Mouse (Mus musculus) forebrain, embryonic 13.5 days (tissue): ENCODE results near the gene C530008M17Rik. TPM values are rescaled to one million over a fixed set of nuclear protein-coding genes. Genes with fewer than 3 reads are reported as not detected.

Source experiments
- ATAC-seq: fragments of 200-750 bp; cut with Nextera tagmentation; 2 replicates; pipeline ENCODE4 v1.8.0; 2017
- H3K27ac ChIP-seq: fragments of 300-500 bp; sonication (generic); 2 replicates; pipeline ENCODE4 v1.5.1; 2015; ENCODE audit warnings: inconsistent platforms, mild to moderate bottlenecking, moderate library complexity
- H3K27me3 ChIP-seq: fragments of 300-500 bp; sonication (generic); 2 replicates; pipeline ENCODE4 v1.6.1; 2015; ENCODE audit warnings: mild to moderate bottlenecking, inconsistent platforms
- H3K36me3 ChIP-seq: fragments of 300-500 bp; sonication (generic); 2 replicates; pipeline ENCODE4 v1.6.1; 2015; ENCODE audit warnings: mild to moderate bottlenecking, inconsistent platforms; ENCODE audit not compliant: poor library complexity, severe bottlenecking
- H3K4me1 ChIP-seq: fragments of 300-500 bp; sonication (generic); 2 replicates; pipeline ENCODE4 v1.6.1; 2015; ENCODE audit warnings: inconsistent platforms
- H3K4me2 ChIP-seq: fragments of 300-500 bp; sonication (generic); 2 replicates; pipeline ENCODE4 v1.6.1; 2015; ENCODE audit warnings: inconsistent platforms, mild to moderate bottlenecking, moderate library complexity
- H3K4me3 ChIP-seq: fragments of 300-500 bp; sonication (generic); 2 replicates; pipeline ENCODE4 v1.5.1; 2015; ENCODE audit warnings: mild to moderate bottlenecking, inconsistent platforms
- H3K9ac ChIP-seq: fragments of 300-500 bp; sonication (generic); 2 replicates; pipeline ENCODE4 v1.6.1; 2015; ENCODE audit warnings: mild to moderate bottlenecking, inconsistent platforms
- H3K9me3 ChIP-seq: fragments of 300-500 bp; sonication (generic); replicated peaks from 2 replicates; pipeline ENCODE4 v1.6.1; 2016; ENCODE audit warnings: inconsistent platforms
- WGBS: fragments of 180-500 bp; shearing (Covaris S2); methylation state at CpG from one replicate; pipeline ENCODE4 v1.1.7; 2015; 5-methylcytosine and 5-hydroxymethylcytosine counted together
- polyA plus RNA-seq: library from polyadenylated mRNA; unstranded; fragments of >200 nt; fragmentation: Nextera tagmentation; extraction: Ambion mirVana; gene quantifications from 2 replicates; pipeline ENCODE4 v1.2.1, GENCODE M21; 2015

The C530008M17Rik gene
- 68.9 and 77.4 TPM in 2 replicates for polyA plus RNA-seq

GRCm38 (mm10) chr5:76656212-76656611 is at the start of gene C530008M17Rik:
Gene C530008M17Rik (plus strand): TSS chr5:76656512.
- 87% methylated on average over 2 of the region's 2 CpGs for WGBS
- peak within 1 kb of the TSS; percentile 93 for H3K4me3 ChIP-seq
- no peaks in the 10 kb centered on the region for H3K27me3 ChIP-seq
- H3K9me3 ChIP-seq = no peaks in the 10 kb centered on the region
- H3K9ac ChIP-seq = peak within 1 kb of the TSS; percentile 100
- H3K4me1 ChIP-seq = peaks cover 29% of the 10 kb centered on the region
- H3K27ac ChIP-seq = peak within 1 kb of the TSS; percentile 97
- no peak for ATAC-seq
- no peaks in the 10 kb centered on the region for H3K36me3 ChIP-seq
- H3K4me2 ChIP-seq = peak within 1 kb of the TSS; percentile 78

GRCm38 (mm10) chr5:76609702-76610370 is 46.5 kb upstream of the C530008M17Rik start:
- no peaks in the 10 kb centered on the region for H3K27me3 ChIP-seq
- H3K4me3 ChIP-seq = no peak overlapping the region
- ATAC-seq = no peak
- H3K36me3 ChIP-seq = peaks cover 90% of the 10 kb centered on the region
- WGBS = 94% methylated on average over 8 of the region's 8 CpGs
- no peak overlapping the region for H3K9ac ChIP-seq
- H3K4me1 ChIP-seq = no peaks in the 10 kb centered on the region
- H3K9me3 ChIP-seq = 0 out of 2 replicates have a peak, but pooled peaks cover 2% of the 10 kb centered on the region
- H3K4me2 ChIP-seq = no peak overlapping the region
- no peak overlapping the region for H3K27ac ChIP-seq

GRCm38 (mm10) chr5:76612867-76613499 is 43.3 kb upstream of the C530008M17Rik start:
- ATAC-seq = no peak
- no peak overlapping the region for H3K9ac ChIP-seq
- no peak overlapping the region for H3K4me2 ChIP-seq
- no peaks in the 10 kb centered on the region for H3K4me1 ChIP-seq
- 91% methylated on average over 6 of the region's 6 CpGs for WGBS
- no peak overlapping the region for H3K27ac ChIP-seq
- H3K27me3 ChIP-seq = no peaks in the 10 kb centered on the region
- H3K9me3 ChIP-seq = 0 out of 2 replicates have a peak, but pooled peaks cover 2% of the 10 kb centered on the region
- H3K36me3 ChIP-seq = peaks cover 84% of the 10 kb centered on the region
- H3K4me3 ChIP-seq = no peak overlapping the region

- Histone ChIP-seq H3K36me3 (peaks cover 88% of the 10 kb centered on the region), H3K4me2 (no peak overlapping the region), H3K4me1 (no peaks in the 10 kb centered on the region), H3K4me3 (no peak overlapping the region), H3K27ac (no peak overlapping the region), H3K27me3 (no peaks in the 10 kb centered on the region), H3K9me3 (0 out of 2 replicates have a peak, but pooled peaks cover 2% of the 10 kb centered on the region), H3K9ac (no peak overlapping the region)
- 93% methylated on average over 8 of the region's 8 CpGs for WGBS
- ATAC-seq = no peak
Measured at GRCm38 (mm10) chr5:76615276-76615675, 41.0 kb upstream of the C530008M17Rik start.

GRCm38 (mm10) chr5:76616196-76616747 is 40.0 kb upstream of the C530008M17Rik start:
- Histone ChIP-seq H3K27me3 (no peaks in the 10 kb centered on the region), H3K9me3 (0 out of 2 replicates have a peak, but pooled peaks cover 2% of the 10 kb centered on the region), H3K9ac (no peak overlapping the region), H3K4me3 (no peak overlapping the region), H3K4me2 (no peak overlapping the region), H3K4me1 (no peaks in the 10 kb centered on the region), H3K27ac (no peak overlapping the region), H3K36me3 (peaks cover 84% of the 10 kb centered on the region)
- WGBS = 81% methylated on average over 2 of the region's 2 CpGs
- no peak for ATAC-seq

- peaks cover 80% of the 10 kb centered on the region for H3K36me3 ChIP-seq
- WGBS = 92% methylated on average over 7 of the region's 7 CpGs
Measured at GRCm38 (mm10) chr5:76618750-76619149, 37.6 kb upstream of the C530008M17Rik start.

GRCm38 (mm10) chr5:76623759-76624158 is 32.6 kb upstream of the C530008M17Rik start:
- H3K9me3 ChIP-seq = no peaks in the 10 kb centered on the region
- ATAC-seq = no peak
- no peak overlapping the region for H3K9ac ChIP-seq
- no peak overlapping the region for H3K4me3 ChIP-seq
- no peak overlapping the region for H3K4me2 ChIP-seq
- WGBS = 97% methylated on average over 9 of the region's 9 CpGs
- peaks cover 62% of the 10 kb centered on the region for H3K36me3 ChIP-seq
- H3K27ac ChIP-seq = no peak overlapping the region
- H3K4me1 ChIP-seq = no peaks in the 10 kb centered on the region
- H3K27me3 ChIP-seq = no peaks in the 10 kb centered on the region

More at GRCm38 (mm10) chr5:76618750-76619149, 37.6 kb upstream of the C530008M17Rik start:
- Histone ChIP-seq H3K9me3 (0 out of 2 replicates have a peak, but pooled peaks cover 2% of the 10 kb centered on the region), H3K4me2 (no peak overlapping the region), H3K27me3 (no peaks in the 10 kb centered on the region), H3K4me1 (no peaks in the 10 kb centered on the region), H3K4me3 (no peak overlapping the region), H3K27ac (no peak overlapping the region), H3K9ac (no peak overlapping the region)
- ATAC-seq = no peak

GRCm38 (mm10) chr5:76627770-76628169 is 28.5 kb upstream of the C530008M17Rik start:
- WGBS = 91% methylated on average over 1 of the region's 1 CpGs
- no peak overlapping the region for H3K4me3 ChIP-seq
- peaks cover 59% of the 10 kb centered on the region for H3K36me3 ChIP-seq
- H3K4me2 ChIP-seq = no peak overlapping the region
- H3K27me3 ChIP-seq = no peaks in the 10 kb centered on the region
- ATAC-seq = no peak
- H3K9me3 ChIP-seq = no peaks in the 10 kb centered on the region
- no peaks in the 10 kb centered on the region for H3K4me1 ChIP-seq
- H3K9ac ChIP-seq = no peak overlapping the region
- no peak overlapping the region for H3K27ac ChIP-seq

- 83% methylated on average over 10 of the region's 10 CpGs for WGBS
- no peak overlapping the region for H3K4me2 ChIP-seq
- peaks cover 77% of the 10 kb centered on the region for H3K36me3 ChIP-seq
- no peak overlapping the region for H3K9ac ChIP-seq
- no peaks in the 10 kb centered on the region for H3K9me3 ChIP-seq
- H3K27me3 ChIP-seq = no peaks in the 10 kb centered on the region
- no peak for ATAC-seq
- no peak overlapping the region for H3K4me3 ChIP-seq
- H3K27ac ChIP-seq = no peak overlapping the region
- no peaks in the 10 kb centered on the region for H3K4me1 ChIP-seq
Measured at GRCm38 (mm10) chr5:76634012-76634411, 22.3 kb upstream of the C530008M17Rik start.

- Histone ChIP-seq H3K4me3 (no peak overlapping the region), H3K4me2 (no peak overlapping the region), H3K9me3 (no peaks in the 10 kb centered on the region), H3K9ac (no peak overlapping the region), H3K4me1 (no peaks in the 10 kb centered on the region), H3K27me3 (no peaks in the 10 kb centered on the region), H3K36me3 (peaks cover 82% of the 10 kb centered on the region), H3K27ac (no peak overlapping the region)
- no peak for ATAC-seq
- WGBS = 92% methylated on average over 2 of the region's 2 CpGs
Measured at GRCm38 (mm10) chr5:76635592-76635991, 20.7 kb upstream of the C530008M17Rik start.

- Histone ChIP-seq H3K4me1 (no peaks in the 10 kb centered on the region), H3K27ac (no peak overlapping the region), H3K4me3 (no peak overlapping the region), H3K4me2 (no peak overlapping the region), H3K9me3 (no peaks in the 10 kb centered on the region), H3K36me3 (peaks cover 70% of the 10 kb centered on the region), H3K27me3 (no peaks in the 10 kb centered on the region), H3K9ac (no peak overlapping the region)
- WGBS = 92% methylated on average over 4 of the region's 4 CpGs
- ATAC-seq = no peak
Measured at GRCm38 (mm10) chr5:76642076-76642475, 14.2 kb upstream of the C530008M17Rik start.

GRCm38 (mm10) chr5:76644234-76644633 is 12.1 kb upstream of the C530008M17Rik start:
- H3K4me1 ChIP-seq = no peaks in the 10 kb centered on the region
- no peak overlapping the region for H3K4me3 ChIP-seq
- no peaks in the 10 kb centered on the region for H3K9me3 ChIP-seq
- 92% methylated on average over 7 of the region's 7 CpGs for WGBS
- peaks cover 59% of the 10 kb centered on the region for H3K36me3 ChIP-seq
- no peaks in the 10 kb centered on the region for H3K27me3 ChIP-seq
- no peak overlapping the region for H3K4me2 ChIP-seq
- H3K27ac ChIP-seq = no peak overlapping the region
- ATAC-seq = no peak
- H3K9ac ChIP-seq = no peak overlapping the region
